Mouse (Mus musculus): ENCODE measurements around the gene Scn10a. TPM values are rescaled to one million over a fixed set of nuclear protein-coding genes. Genes with fewer than 3 reads are reported as not detected.
A peak's percentile ranks its signal among the peaks of the same experiment; 100 is the strongest.

Gene Scn10a
- polyA plus RNA-seq, 1 experiment from 2014 or later, result 0.80 TPM

DNA sequence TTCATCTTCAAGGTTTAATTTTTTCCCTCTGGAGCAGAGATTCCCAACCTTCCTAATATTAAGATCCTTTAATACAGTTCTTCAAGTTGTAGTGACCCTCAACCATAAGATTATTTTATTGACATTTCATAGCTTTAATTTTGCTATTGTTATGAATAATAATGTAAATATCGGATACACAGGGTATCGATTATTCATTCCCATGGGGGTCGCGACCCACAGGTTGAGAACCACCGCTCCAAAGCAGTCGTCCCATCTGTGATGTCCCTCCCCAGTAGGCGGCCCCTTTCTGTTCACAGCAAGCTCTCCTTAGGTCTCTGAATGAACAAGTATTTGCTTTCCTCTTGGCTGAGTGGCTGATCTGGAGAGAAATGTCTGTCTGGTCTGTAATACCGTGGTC lies 129.5 kb downstream of the Scn10a start:
- H3K4me2 ChIP-seq (replicated peaks), result no peak overlapping the region
- no peak overlapping the region for H3K4me3 ChIP-seq
- H3K27me3 ChIP-seq, result peaks cover 23% of the 10 kb centered on the region
- no peaks in the 10 kb centered on the region for H3K9me3 ChIP-seq (replicated peaks)
- no peak overlapping the region for H3K9ac ChIP-seq
- H3K36me3 ChIP-seq, result no peaks in the 10 kb centered on the region
- ATAC-seq (ENCODE audit: low FRiP score), result no peak
- H3K27ac ChIP-seq, result no peak overlapping the region
- H3K4me1 ChIP-seq, result 0 out of 2 replicates have a peak, but pooled peaks cover 6% of the 10 kb centered on the region
- WGBS, result 91% methylated on average over 8 of the region's 8 CpGs

DNA sequence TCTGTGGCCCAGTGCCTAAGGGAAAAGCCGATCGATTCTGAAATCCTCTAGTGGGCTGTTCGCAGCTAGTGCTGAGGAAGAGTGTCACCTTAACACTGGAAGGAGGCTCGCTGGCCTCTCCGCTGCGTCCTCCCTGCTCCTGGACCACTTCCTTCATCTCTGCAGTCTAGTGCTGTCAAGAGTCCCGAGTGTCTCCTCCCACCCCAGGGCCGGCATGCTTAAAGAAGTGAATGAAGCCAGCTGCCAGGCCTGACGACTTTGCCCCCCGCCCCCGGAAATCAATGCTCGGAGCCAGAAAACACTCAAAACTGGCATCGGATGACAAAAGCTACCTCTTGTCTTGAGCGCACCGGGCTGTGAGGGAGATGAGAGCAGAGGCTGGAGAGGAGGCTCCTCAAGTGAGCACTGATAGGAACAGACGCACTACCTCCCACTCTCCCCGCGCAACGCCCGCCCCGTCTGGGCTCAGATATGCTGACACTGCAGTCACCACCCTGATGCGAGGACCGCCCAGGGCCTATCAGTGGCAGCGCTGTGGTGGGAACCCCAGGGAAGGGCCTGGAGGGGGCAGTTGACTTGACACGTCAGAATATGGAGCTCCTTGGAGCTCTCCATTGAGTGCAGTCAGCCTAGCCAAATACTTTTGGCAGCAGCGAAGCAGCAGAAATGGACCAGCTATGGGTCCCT lies 130.2 kb downstream of the Scn10a start:
- Histone ChIP-seq H3K9me3 (replicated peaks) (no peaks in the 10 kb centered on the region), H3K9ac (no peak overlapping the region), H3K27me3 (peaks cover 29% of the 10 kb centered on the region), H3K4me3 (no peak overlapping the region), H3K27ac (no peak overlapping the region), H3K4me2 (replicated peaks) (peak overlapping the region; percentile 21; the same call in 1 of the 2 replicates), H3K4me1 (0 out of 2 replicates have a peak, but pooled peaks cover 6% of the 10 kb centered on the region), H3K36me3 (no peaks in the 10 kb centered on the region)
- WGBS, result 37% methylated on average over 26 of the region's 26 CpGs
- no peak for ATAC-seq (ENCODE audit: low FRiP score)

DNA sequence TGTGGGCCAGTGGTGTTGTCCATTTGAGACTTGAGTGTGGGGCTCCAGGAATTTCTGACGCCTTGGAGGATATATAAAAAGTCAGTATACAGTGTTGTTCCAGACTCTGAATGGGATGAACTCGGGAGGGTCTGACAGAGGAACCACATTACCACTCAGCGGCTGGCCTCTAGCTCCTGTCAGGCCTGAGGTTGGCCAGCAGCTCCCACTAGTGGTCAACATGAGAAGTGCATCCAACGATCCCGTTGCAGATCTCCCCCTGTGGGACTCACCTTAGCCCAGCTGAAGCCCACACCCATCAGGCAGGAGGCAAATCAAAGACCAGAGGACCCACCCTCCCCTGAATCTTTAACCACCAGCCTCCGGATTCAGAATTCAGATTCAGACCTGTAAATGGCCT lies 138.5 kb downstream of the Scn10a start:
- peaks cover 89% of the 10 kb centered on the region for H3K27me3 ChIP-seq
- WGBS, result 1% methylated on average over 6 of the region's 6 CpGs
- no peak overlapping the region for H3K4me2 ChIP-seq (replicated peaks)
- H3K9me3 ChIP-seq (replicated peaks), result no peaks in the 10 kb centered on the region
- no peaks in the 10 kb centered on the region for H3K36me3 ChIP-seq
- H3K9ac ChIP-seq, result no peak overlapping the region
- H3K4me1 ChIP-seq, result peaks cover 11% of the 10 kb centered on the region
- H3K4me3 ChIP-seq, result no peak overlapping the region
- peak; percentile 20; the same call in 1 of the 2 replicates for ATAC-seq (ENCODE audit: low FRiP score)
- no peak overlapping the region for H3K27ac ChIP-seq

- Histone ChIP-seq H3K27ac (no peak overlapping the region), H3K36me3 (no peaks in the 10 kb centered on the region), H3K9ac (no peak overlapping the region), H3K9me3 (replicated peaks) (no peaks in the 10 kb centered on the region), H3K4me2 (replicated peaks) (no peak overlapping the region), H3K4me1 (peaks cover 11% of the 10 kb centered on the region), H3K27me3 (peaks cover 94% of the 10 kb centered on the region), H3K4me3 (no peak overlapping the region)
- 0 out of 2 replicates have a peak, but pooled peaks have one; percentile 24 for ATAC-seq (ENCODE audit: low FRiP score)
- WGBS, result 91% methylated on average over 17 of the region's 17 CpGs
Measured at GRCm38 (mm10) chr9:119580187-119580586, 138.9 kb downstream of the Scn10a start.

DNA sequence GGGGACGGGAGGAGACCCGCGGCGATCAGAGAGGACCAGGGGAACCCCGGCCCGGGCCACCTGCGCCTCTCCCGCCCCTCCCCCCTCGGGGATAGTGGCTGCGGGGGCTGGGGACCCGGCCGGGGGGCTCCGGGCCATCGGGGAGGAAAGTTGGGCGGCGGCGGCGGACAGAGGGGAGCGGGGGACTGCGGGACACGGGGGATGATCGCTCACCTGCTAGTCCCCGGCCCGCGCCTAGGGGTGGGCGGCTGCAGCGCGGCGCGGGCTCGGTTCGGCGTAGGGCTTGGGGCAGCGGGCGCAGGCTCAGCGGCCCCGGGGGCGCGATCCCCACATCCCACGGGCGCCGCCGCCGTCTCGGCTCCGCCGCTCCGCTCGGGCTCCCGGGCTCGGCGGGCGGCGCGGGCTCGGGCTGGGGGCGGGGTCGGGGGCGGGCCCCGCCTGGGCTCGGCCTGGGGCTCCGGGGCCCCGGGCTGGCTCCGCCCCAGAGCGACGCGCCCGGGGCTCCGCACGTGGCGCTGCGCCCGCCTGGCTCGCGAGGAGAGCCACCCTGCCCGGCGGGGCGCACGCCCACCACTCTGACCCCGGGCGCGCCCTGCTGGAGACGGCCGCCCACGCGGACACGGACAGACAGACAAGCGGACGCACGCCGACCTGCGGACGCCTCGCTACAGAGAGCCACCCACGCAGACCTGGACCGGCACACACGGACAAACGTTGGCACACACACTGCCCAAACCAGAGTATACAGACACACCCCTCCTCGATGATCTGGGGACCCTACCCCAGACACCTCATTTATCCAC lies 140.3 kb downstream of the Scn10a start, which contains the start of gene Scn5a:
TSS of gene Scn5a (minus strand) at position 381 of the 803 bp plus-strand sequence.
- Histone ChIP-seq H3K9me3 (replicated peaks) (no peaks in the 10 kb centered on the region), H3K4me1 (peaks cover 11% of the 10 kb centered on the region), H3K36me3 (no peaks in the 10 kb centered on the region), H3K27ac (no peak within 1 kb of the TSS), H3K9ac (peak within 1 kb of the TSS; percentile 44), H3K4me2 (replicated peaks) (peak within 1 kb of the TSS; percentile 81), H3K4me3 (peak within 1 kb of the TSS; percentile 48), H3K27me3 (peaks cover 95% of the 10 kb centered on the region)
- ATAC-seq (ENCODE audit: low FRiP score), result peak; percentile 39
- WGBS, result under 1% methylated on average over 78 of the region's 99 CpGs

- ATAC-seq (ENCODE audit: low FRiP score), result no peak
- Histone ChIP-seq H3K4me2 (replicated peaks) (peak overlapping the region; percentile 81), H3K4me1 (peaks cover 11% of the 10 kb centered on the region), H3K9me3 (replicated peaks) (no peaks in the 10 kb centered on the region), H3K4me3 (peak overlapping the region; percentile 48), H3K27me3 (peaks cover 95% of the 10 kb centered on the region), H3K27ac (no peak overlapping the region), H3K36me3 (no peaks in the 10 kb centered on the region), H3K9ac (peak overlapping the region; percentile 44)
- 2% methylated on average over 24 of the region's 24 CpGs for WGBS
Measured at GRCm38 (mm10) chr9:119578311-119578635, 140.8 kb downstream of the Scn10a start.

DNA sequence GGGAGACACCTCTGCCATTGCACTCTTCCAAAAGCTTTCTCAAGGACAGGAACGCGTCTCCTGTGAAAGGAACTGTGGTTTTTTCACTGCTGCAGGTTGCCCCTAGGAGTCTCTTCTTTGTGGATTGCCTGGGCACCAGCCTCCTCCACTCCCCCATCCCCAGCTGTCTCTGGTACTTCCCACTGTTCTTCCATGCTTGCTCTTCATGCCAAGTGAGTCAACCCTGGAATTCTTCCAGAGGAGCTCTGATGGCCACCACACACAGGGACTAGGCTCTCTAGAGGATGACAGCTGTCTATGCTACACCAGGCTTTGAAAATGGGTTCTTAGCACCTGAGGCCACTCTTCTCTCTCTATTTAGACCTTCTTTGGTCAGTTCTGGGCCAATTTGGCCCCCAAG lies 142.1 kb downstream of the Scn10a start:
- H3K27me3 ChIP-seq, result peaks cover 99% of the 10 kb centered on the region
- no peaks in the 10 kb centered on the region for H3K9me3 ChIP-seq (replicated peaks)
- no peak overlapping the region for H3K4me3 ChIP-seq
- H3K36me3 ChIP-seq, result no peaks in the 10 kb centered on the region
- peaks cover 13% of the 10 kb centered on the region for H3K4me1 ChIP-seq
- H3K27ac ChIP-seq, result no peak overlapping the region
- WGBS, result 78% methylated on average over 2 of the region's 2 CpGs
- H3K9ac ChIP-seq, result no peak overlapping the region
- no peak for ATAC-seq (ENCODE audit: low FRiP score)
- H3K4me2 ChIP-seq (replicated peaks), result no peak overlapping the region

DNA sequence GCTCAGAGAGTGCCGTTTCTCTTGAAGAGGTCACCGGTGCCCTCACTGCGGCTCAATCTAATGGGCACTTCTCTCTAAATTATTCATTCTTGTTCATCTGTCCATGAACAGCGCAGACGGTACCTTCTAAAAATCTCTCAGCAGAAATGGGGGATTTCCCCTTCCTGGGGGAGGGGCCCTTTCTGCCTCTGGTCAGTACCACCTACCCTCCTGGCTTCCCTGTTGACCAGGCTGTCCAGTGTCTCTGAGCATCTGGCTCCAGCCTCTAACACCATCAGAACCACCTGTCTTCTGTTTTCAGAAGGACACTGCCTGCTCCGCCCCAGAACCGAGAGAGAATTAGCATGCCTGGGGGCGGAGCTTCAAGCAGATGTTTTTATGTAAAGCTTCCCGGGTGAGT lies 143.4 kb downstream of the Scn10a start:
- WGBS, result 50% methylated on average over 9 of the region's 9 CpGs
- Histone ChIP-seq H3K9ac (no peak overlapping the region), H3K36me3 (no peaks in the 10 kb centered on the region), H3K27ac (no peak overlapping the region), H3K4me2 (replicated peaks) (no peak overlapping the region), H3K27me3 (peaks cover 98% of the 10 kb centered on the region), H3K4me1 (peaks cover 24% of the 10 kb centered on the region), H3K9me3 (replicated peaks) (no peaks in the 10 kb centered on the region), H3K4me3 (no peak overlapping the region)
- no peak for ATAC-seq (ENCODE audit: low FRiP score)

- no peak overlapping the region for H3K27ac ChIP-seq
- ATAC-seq (ENCODE audit: low FRiP score), result no peak
- no peak overlapping the region for H3K9ac ChIP-seq
- no peaks in the 10 kb centered on the region for H3K36me3 ChIP-seq
- no peak overlapping the region for H3K4me3 ChIP-seq
- 79% methylated on average over 7 of the region's 7 CpGs for WGBS
- no peaks in the 10 kb centered on the region for H3K9me3 ChIP-seq (replicated peaks)
- peaks cover 24% of the 10 kb centered on the region for H3K4me1 ChIP-seq
- no peak overlapping the region for H3K4me2 ChIP-seq (replicated peaks)
- H3K27me3 ChIP-seq, result peaks cover 98% of the 10 kb centered on the region
Measured at GRCm38 (mm10) chr9:119574366-119574765, 144.8 kb downstream of the Scn10a start.

GRCm38 (mm10) chr9:119573009-119573408 lies 146.1 kb downstream of the Scn10a start:
- Histone ChIP-seq H3K27me3 (peaks cover 99% of the 10 kb centered on the region), H3K4me2 (replicated peaks) (no peak overlapping the region), H3K4me1 (peaks cover 12% of the 10 kb centered on the region)

GRCm38 (mm10) chr9:119571411-119571888 lies 147.7 kb downstream of the Scn10a start:
- peak; percentile 61 for ATAC-seq (ENCODE audit: low FRiP score)
- Histone ChIP-seq H3K36me3 (no peaks in the 10 kb centered on the region), H3K27ac (no peak overlapping the region), H3K27me3 (peaks cover 99% of the 10 kb centered on the region), H3K9ac (no peak overlapping the region), H3K4me1 (peaks cover 13% of the 10 kb centered on the region), H3K9me3 (replicated peaks) (no peaks in the 10 kb centered on the region), H3K4me2 (replicated peaks) (peak overlapping the region; percentile 44), H3K4me3 (peak overlapping the region; percentile 15)
- 1% methylated on average over 15 of the region's 15 CpGs for WGBS

More at GRCm38 (mm10) chr9:119573009-119573408, 146.1 kb downstream of the Scn10a start:
- H3K4me3 ChIP-seq, result no peak overlapping the region
- no peak for ATAC-seq (ENCODE audit: low FRiP score)
- WGBS, result 42% methylated on average over 14 of the region's 14 CpGs
- no peaks in the 10 kb centered on the region for H3K36me3 ChIP-seq
- H3K9me3 ChIP-seq (replicated peaks), result no peaks in the 10 kb centered on the region
- H3K27ac ChIP-seq, result no peak overlapping the region
- no peak overlapping the region for H3K9ac ChIP-seq

GRCm38 (mm10) chr9:119570652-119571051 lies 148.5 kb downstream of the Scn10a start:
- H3K36me3 ChIP-seq, result no peaks in the 10 kb centered on the region
- peaks cover 99% of the 10 kb centered on the region for H3K27me3 ChIP-seq
- no peak overlapping the region for H3K4me3 ChIP-seq
- peaks cover 16% of the 10 kb centered on the region for H3K4me1 ChIP-seq
- no peak overlapping the region for H3K9ac ChIP-seq
- 15% methylated on average over 9 of the region's 9 CpGs for WGBS
- H3K9me3 ChIP-seq (replicated peaks), result no peaks in the 10 kb centered on the region
- H3K4me2 ChIP-seq (replicated peaks), result no peak overlapping the region
- ATAC-seq (ENCODE audit: low FRiP score), result no peak
- H3K27ac ChIP-seq, result no peak overlapping the region
